Mouse (Mus musculus) limb, embryonic 11.5 days (tissue): ENCODE results near the gene Fastk. TPM values are rescaled to one million over a fixed set of nuclear protein-coding genes. Genes with fewer than 3 reads are reported as not detected.

Experiments
- ATAC-seq: fragments of 200-750 bp; cut with Nextera tagmentation; 2 replicates; pipeline ENCODE4 v1.8.0; 2017; ENCODE audit warnings: low read depth; ENCODE audit not compliant: insufficient number of reproducible peaks, low FRiP score, low TSS enrichment
- DNase-seq: peaks from one replicate; pipeline ENCODE4 v3.0.0-alpha.2; 2015; ENCODE audit warnings: low spot score
- H3K27ac ChIP-seq: fragments of 300-500 bp; sonication (generic); replicated peaks from 2 replicates; pipeline ENCODE4 v1.5.1; 2014; ENCODE audit warnings: low read depth, mild to moderate bottlenecking, low read length
- H3K27me3 ChIP-seq: fragments of 300-500 bp; sonication (generic); 2 replicates; pipeline ENCODE4 v1.6.1; 2014; ENCODE audit warnings: mild to moderate bottlenecking, low read length, mixed read lengths; ENCODE audit not compliant: control insufficient read depth, insufficient read depth
- H3K36me3 ChIP-seq: fragments of 300-500 bp; sonication (generic); 2 replicates; pipeline ENCODE4 v1.6.1; 2014; ENCODE audit warnings: mild to moderate bottlenecking, low read length, moderate library complexity, mixed read lengths; ENCODE audit not compliant: control insufficient read depth, insufficient read depth
- H3K4me1 ChIP-seq: fragments of 300-500 bp; sonication (generic); 2 replicates; pipeline ENCODE4 v1.6.1; 2014; ENCODE audit warnings: low read length, mixed read lengths; ENCODE audit not compliant: control insufficient read depth, insufficient read depth
- H3K4me2 ChIP-seq: fragments of 300-500 bp; sonication (generic); 2 replicates; pipeline ENCODE4 v1.6.1; 2014; ENCODE audit warnings: low read depth, mild to moderate bottlenecking, moderate library complexity; ENCODE audit not compliant: severe bottlenecking
- H3K4me3 ChIP-seq: fragments of 300-500 bp; sonication (generic); 2 replicates; pipeline ENCODE4 v1.5.1; 2014; ENCODE audit warnings: low read depth, low read length
- H3K9ac ChIP-seq: fragments of 300-500 bp; sonication (generic); 2 replicates; pipeline ENCODE4 v1.6.1; 2014; ENCODE audit warnings: mild to moderate bottlenecking, low read length
- H3K9me3 ChIP-seq: fragments of 300-500 bp; sonication (generic); 2 replicates; pipeline ENCODE4 v1.6.1; 2016; ENCODE audit warnings: low read length; ENCODE audit not compliant: control insufficient read depth
- WGBS: fragments of 180-500 bp; shearing (Covaris S2); extraction: QIAGEN DNeasy Blood & Tissue Kit; methylation state at CpG from one replicate; pipeline ENCODE4 v1.1.7; 2014; 5-methylcytosine and 5-hydroxymethylcytosine counted together
- polyA plus RNA-seq: library from polyadenylated mRNA; unstranded; fragments of >200 nt; fragmentation: Nextera tagmentation; extraction: Ambion mirVana; gene quantifications from 2 replicates; pipeline ENCODE4 v1.2.1, GENCODE M21; 2014

Gene Fastk
- polyA plus RNA-seq, 1 experiment from 2014 or later, result 95.1 TPM

DNA sequence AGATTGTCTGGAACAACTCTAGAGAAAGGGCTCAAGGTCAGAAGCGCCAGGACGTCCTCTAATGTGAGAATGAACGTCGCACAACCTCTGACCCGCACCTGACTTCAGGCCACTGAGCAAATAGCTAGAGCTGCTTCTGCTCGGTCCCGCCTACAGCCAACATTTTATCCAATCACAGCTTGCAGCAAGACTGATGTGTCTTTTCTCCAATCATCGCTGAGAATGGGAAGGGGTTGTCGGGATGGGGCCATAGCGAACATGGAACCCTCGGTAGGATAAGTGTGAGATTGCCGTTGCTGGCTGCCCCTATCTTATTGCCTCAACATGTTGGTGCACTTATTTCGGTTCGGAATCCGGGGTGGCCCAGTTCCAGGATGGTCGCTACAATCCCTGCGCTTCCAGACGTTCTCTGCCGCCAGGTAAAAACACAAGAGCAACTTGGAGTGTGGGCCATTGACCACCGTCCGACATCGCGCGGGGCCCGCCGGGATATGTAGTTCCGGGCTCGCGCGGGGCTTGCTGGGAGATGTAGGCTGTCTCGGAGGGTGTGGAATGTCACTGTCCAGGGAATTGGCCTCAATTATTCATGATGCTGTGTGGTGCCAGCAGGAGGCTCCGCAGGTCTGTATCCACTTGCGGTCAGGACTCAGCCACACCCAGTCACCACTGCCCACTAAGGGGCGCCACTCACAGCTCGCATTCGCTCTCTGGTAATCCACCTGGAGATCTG is 50.8 kb downstream of the Fastk start:
- peak overlapping the region; percentile 59 for H3K4me3 ChIP-seq
- H3K27me3 ChIP-seq, result no peaks in the 10 kb centered on the region
- H3K4me1 ChIP-seq, result peaks cover 7% of the 10 kb centered on the region; the same call in 1 of the 2 replicates
- no peaks in the 10 kb centered on the region for H3K9me3 ChIP-seq
- 1% methylated on average over 36 of the region's 36 CpGs for whole genome bisulfite sequencing
- DNase-seq (peak; percentile 96), ATAC-seq (peak; percentile 95)
- H3K4me2 ChIP-seq, result peak overlapping the region; percentile 53
- peak overlapping the region; percentile 30; the same call in 1 of the 2 replicates for H3K27ac ChIP-seq
- H3K9ac ChIP-seq, result peak overlapping the region; percentile 52
- H3K36me3 ChIP-seq, result no peaks in the 10 kb centered on the region

- peak within 1 kb of the TSS; percentile 53 for H3K4me2 ChIP-seq
- peak within 1 kb of the TSS; percentile 30; the same call in 1 of the 2 replicates for H3K27ac ChIP-seq
- H3K27me3 ChIP-seq, result 0 out of 2 replicates have a peak, but pooled peaks cover 2% of the 10 kb centered on the region
- DNase-seq, result peak; percentile 82
- 21% methylated on average over 7 of the region's 7 CpGs for WGBS
- peaks cover 7% of the 10 kb centered on the region; the same call in 1 of the 2 replicates for H3K4me1 ChIP-seq
- H3K4me3 ChIP-seq, result peak within 1 kb of the TSS; percentile 59
- no peak for ATAC-seq
- no peaks in the 10 kb centered on the region for H3K9me3 ChIP-seq
- peak within 1 kb of the TSS; percentile 52 for H3K9ac ChIP-seq
- no peaks in the 10 kb centered on the region for H3K36me3 ChIP-seq
These were observed 51.6 kb downstream of the Fastk start, which contains the start of gene Abcb8 for GRCm38 (mm10) chr5:24393392-24393997. TSS of gene Abcb8 (plus strand) at chr5:24393663.

DNA sequence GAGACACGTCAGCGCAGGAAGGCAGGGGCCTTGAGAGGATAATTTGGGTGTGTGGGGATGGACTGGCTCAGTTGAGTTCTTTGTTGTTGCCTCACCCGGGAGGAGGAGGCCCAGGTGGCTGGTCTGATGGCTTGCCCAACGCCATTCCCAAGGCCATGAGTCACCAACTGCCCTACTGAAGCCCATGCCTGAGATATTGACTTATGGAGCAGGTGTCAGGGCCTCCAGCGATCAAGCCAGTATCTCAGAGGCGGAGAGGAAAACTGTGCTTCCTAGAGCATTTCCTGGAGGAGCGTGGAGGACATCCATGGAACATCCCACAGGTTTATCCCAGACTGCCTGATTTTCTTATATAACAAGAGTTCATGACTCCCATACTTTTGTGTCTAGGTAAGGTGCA is 52.4 kb downstream of the Fastk start:
- no peak overlapping the region for H3K27ac ChIP-seq
- H3K4me2 ChIP-seq, result no peak overlapping the region
- peaks cover 7% of the 10 kb centered on the region; the same call in 1 of the 2 replicates for H3K4me1 ChIP-seq
- DNase-seq (no peak), ATAC-seq (no peak)
- H3K9me3 ChIP-seq, result no peaks in the 10 kb centered on the region
- 0 out of 2 replicates have a peak, but pooled peaks cover 2% of the 10 kb centered on the region for H3K27me3 ChIP-seq
- no peaks in the 10 kb centered on the region for H3K36me3 ChIP-seq
- no peak overlapping the region for H3K9ac ChIP-seq
- WGBS, result 78% methylated on average over 7 of the region's 7 CpGs
- H3K4me3 ChIP-seq, result no peak overlapping the region

- WGBS, result 89% methylated on average over 7 of the region's 7 CpGs
- Histone ChIP-seq H3K9me3 (no peaks in the 10 kb centered on the region), H3K27me3 (0 out of 2 replicates have a peak, but pooled peaks cover 5% of the 10 kb centered on the region), H3K4me3 (no peak within 1 kb of the TSS), H3K9ac (no peak within 1 kb of the TSS), H3K27ac (no peak within 1 kb of the TSS), H3K4me2 (no peak within 1 kb of the TSS), H3K4me1 (peaks cover 12% of the 10 kb centered on the region; the same call in 1 of the 2 replicates), H3K36me3 (no peaks in the 10 kb centered on the region)
- ATAC-seq (no peak), DNase-seq (no peak)
These were observed 53.2 kb downstream of the Fastk start, which contains the start of gene Atg9b for GRCm38 (mm10) chr5:24391864-24392263. TSS of gene Atg9b (minus strand) at chr5:24392143.

DNA sequence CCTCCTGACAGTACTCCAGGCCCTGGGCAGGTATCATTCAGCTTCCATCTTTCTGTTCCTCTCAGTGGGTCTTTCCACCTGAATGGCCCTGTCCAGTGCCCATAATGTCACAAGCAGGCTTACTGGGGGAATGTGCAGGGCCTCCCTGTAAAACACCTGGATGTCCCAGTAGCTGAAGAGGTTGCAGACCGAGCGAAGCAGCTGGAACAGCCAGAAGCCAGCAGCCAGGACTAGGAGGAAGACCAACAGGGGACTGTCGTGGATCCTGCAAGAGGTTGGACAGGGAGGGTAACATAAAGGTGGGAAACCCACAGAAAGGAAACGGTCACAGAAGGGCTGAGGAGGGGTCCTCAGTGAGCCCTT is 55.4 kb downstream of the Fastk start:
- H3K4me2 ChIP-seq, result no peak overlapping the region
- H3K9ac ChIP-seq, result no peak overlapping the region
- H3K9me3 ChIP-seq, result no peaks in the 10 kb centered on the region
- H3K27ac ChIP-seq, result no peak overlapping the region
- H3K27me3 ChIP-seq, result 0 out of 2 replicates have a peak, but pooled peaks cover 5% of the 10 kb centered on the region
- no peak for ATAC-seq
- H3K4me3 ChIP-seq, result no peak overlapping the region
- WGBS, result 72% methylated on average over 4 of the region's 4 CpGs
- no peak for DNase-seq
- no peaks in the 10 kb centered on the region for H3K36me3 ChIP-seq
- H3K4me1 ChIP-seq, result peaks cover 12% of the 10 kb centered on the region; the same call in 1 of the 2 replicates

GRCm38 (mm10) chr5:24389011-24389657 is 56.0 kb downstream of the Fastk start:
- no peaks in the 10 kb centered on the region for H3K36me3 ChIP-seq
- 0 out of 2 replicates have a peak, but pooled peaks cover 5% of the 10 kb centered on the region for H3K27me3 ChIP-seq
- WGBS, result 35% methylated on average over 6 of the region's 7 CpGs
- H3K9ac ChIP-seq, result no peak overlapping the region
- peaks cover 12% of the 10 kb centered on the region; the same call in 1 of the 2 replicates for H3K4me1 ChIP-seq
- H3K4me2 ChIP-seq, result no peak overlapping the region
- DNase-seq (peak; percentile 64), ATAC-seq (no peak)
- H3K4me3 ChIP-seq, result no peak overlapping the region
- no peaks in the 10 kb centered on the region for H3K9me3 ChIP-seq
- H3K27ac ChIP-seq, result no peak overlapping the region

Other genes starting within 250 kb of the Fastk start
- gene Kcnh2, start 93.7 kb downstream of the Fastk start, polyA plus RNA-seq, result 6.7 and 7.1 TPM in 2 replicates
- 4.8 and 5.3 TPM in 2 replicates for gene Nos3, start 80.5 kb downstream of the Fastk start, polyA plus RNA-seq
- gene Atg9b, start 53.1 kb downstream of the Fastk start, polyA plus RNA-seq, result 0.35 and 1.2 TPM in 2 replicates
- gene Abcb8, start 51.6 kb downstream of the Fastk start, polyA plus RNA-seq, result 37.6 and 40.5 TPM in 2 replicates
- gene Asic3, start 31.9 kb downstream of the Fastk start, polyA plus RNA-seq, result 0.33 and 0.40 TPM in 2 replicates
- gene Cdk5, start 21.8 kb downstream of the Fastk start, polyA plus RNA-seq, result 48.6 and 49.2 TPM in 2 replicates
- 26.9 and 28.0 TPM in 2 replicates for gene Slc4a2, start 21.4 kb downstream of the Fastk start, polyA plus RNA-seq
- 25.4 and 27.1 TPM in 2 replicates for gene Tmub1, start 2.6 kb upstream of the Fastk start, polyA plus RNA-seq
- gene Agap3, start 6.9 kb upstream of the Fastk start, polyA plus RNA-seq, result 39.9 and 52.1 TPM in 2 replicates
- 0.04 TPM in 1 of 2 replicates, not detected in the other for gene Gbx1, start 81.9 kb upstream of the Fastk start, polyA plus RNA-seq
- 0.40 and 0.81 TPM in 2 replicates for gene Asb10, start 95.7 kb upstream of the Fastk start, polyA plus RNA-seq
- not detected in 2 replicates for gene 4931409K22Rik, start 111.5 kb upstream of the Fastk start, polyA plus RNA-seq
- 149 and 155 TPM in 2 replicates for gene Abcf2, start 132.2 kb upstream of the Fastk start, polyA plus RNA-seq
- 8.1 and 9.0 TPM in 2 replicates for gene Chpf2, start 141.5 kb upstream of the Fastk start, polyA plus RNA-seq
- 44.2 and 44.7 TPM in 2 replicates for gene Smarcd3, start 179.1 kb upstream of the Fastk start, polyA plus RNA-seq
- 31.8 and 32.2 TPM in 2 replicates for gene Nub1, start 240.2 kb upstream of the Fastk start, polyA plus RNA-seq